Mouse (Mus musculus) retina, adult 2 months (tissue): ENCODE results near the gene Sv2b.
A peak's percentile ranks its signal among the peaks of the same experiment; 100 is the strongest.
"Not testable (repeated sequence)": the region's sequence is repeated elsewhere in the genome, so short reads cannot be mapped to it uniquely, and the experiment has no call there.

ENCODE experiments used
- DNase-seq: peaks from one replicate; pipeline ENCODE4 v3.0.0-alpha.2; 2012; ENCODE audit warnings: low read depth, low spot score

Gene Sv2b

GRCm38 (mm10) chr7:75209221-75209641 lies 99.8 kb downstream of the Sv2b start:
- DNase-seq = no peak

DNA sequence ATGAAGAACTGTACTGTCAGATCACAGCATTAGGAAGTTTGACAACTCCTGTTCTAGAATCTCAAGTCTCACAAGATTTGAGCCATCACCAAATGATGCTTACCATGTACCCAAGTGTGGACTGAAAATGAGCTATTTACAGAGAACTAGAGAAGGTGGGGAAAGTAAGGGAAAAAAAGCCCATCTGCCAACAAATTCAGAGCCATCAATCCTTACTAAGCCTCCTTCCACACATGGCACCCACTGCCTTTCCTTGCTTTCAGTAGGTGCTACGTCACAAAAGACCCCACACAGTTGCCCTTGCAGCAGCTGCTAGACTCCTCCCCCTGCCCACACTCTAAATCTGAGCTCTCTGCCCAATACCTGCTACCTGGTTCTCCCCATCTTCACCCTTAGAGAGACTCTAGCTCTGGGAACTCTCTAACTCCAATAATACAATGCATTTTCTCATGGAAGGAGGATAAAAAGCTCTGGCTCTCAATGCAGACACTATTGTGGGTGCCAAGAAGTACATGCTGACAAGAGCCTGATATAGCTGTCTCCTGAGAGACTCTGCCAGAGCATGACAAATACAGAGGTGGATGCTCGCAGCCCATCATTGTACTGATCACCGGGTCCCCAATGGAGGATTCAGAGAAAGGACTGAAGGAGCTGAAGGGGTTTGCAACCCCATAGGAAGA lies 101.0 kb downstream of the Sv2b start:
- no peak for DNase-seq

DNA sequence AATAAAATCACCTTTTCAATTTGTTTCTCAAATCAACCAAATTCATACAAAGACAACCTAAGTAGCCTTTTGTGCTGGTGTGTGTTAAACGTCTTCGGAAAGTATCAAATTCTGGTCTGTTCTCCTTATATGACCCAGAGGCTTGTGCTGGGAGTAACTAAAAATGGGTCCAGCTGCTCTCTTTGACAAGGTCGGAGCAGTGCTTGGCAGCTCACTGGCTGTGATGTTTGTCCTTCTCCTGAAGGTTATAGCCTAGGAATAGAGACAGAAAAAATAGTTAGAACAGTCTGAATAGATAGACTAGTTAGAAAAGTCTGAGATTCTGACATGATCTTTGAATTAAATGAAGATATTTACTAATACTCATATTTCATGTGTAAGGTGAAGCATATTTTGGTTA lies 102.4 kb downstream of the Sv2b start:
- no peak for DNase-seq

- no peak for DNase-seq
Measured at GRCm38 (mm10) chr7:75205386-75205785, 103.7 kb downstream of the Sv2b start.

DNA sequence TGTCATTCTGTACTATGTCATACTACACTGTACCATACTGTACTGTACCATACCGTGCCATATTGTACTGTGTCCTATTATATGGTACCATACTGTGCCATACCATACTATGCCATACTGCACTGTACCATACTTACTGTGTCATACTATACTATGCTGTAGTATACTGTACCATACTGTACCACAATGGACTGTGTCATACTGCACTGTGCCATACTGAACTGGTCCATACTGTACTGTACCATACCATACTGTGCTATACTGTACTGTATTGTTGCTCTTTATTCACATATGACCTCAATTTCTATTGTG lies 114.2 kb downstream of the Sv2b start:
- DNase-seq = not testable (repeated sequence)

- no peak for DNase-seq
Measured at GRCm38 (mm10) chr7:75194158-75194918, 114.7 kb downstream of the Sv2b start.

DNA sequence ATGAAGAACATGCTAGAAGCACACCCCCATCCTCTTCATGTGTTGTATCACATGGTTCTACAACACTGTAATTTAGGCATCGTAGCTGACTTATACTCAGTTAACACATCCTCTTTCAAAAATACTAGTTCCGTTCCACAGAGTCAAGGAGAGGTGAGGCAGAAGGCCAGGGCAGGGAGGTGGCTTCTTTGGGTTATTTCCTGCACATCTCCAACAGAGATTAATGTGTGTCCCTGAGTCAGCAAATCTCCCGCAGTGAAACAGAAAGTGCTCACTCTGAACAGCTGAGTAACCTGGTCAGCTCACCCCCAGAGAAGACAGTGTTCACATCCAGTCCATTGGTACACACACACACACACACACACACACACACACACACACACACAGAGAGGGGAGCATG lies 118.9 kb downstream of the Sv2b start:
- DNase-seq = no peak

GRCm38 (mm10) chr7:75175042-75175441 lies 134.0 kb downstream of the Sv2b start:
- DNase-seq = no peak

DNA sequence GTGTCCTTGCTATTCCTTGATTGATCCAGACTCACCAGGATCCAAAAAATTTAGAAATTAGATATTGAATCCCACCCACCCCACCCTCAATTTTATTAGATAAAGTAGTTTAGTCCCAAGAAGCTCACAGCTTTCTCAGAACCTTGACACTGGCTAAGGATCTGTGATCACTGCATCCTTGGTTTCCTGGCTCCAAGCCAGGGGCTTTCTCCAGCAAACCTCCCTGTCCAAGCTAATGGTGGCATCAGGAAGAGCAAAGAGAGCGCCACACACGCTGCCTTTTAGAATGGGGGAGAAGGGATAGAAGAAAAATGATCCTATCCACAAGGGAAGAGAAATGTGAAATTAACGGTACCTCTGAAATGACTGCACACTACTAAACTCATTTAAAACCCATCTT lies 141.6 kb downstream of the Sv2b start:
- DNase-seq = no peak

DNA sequence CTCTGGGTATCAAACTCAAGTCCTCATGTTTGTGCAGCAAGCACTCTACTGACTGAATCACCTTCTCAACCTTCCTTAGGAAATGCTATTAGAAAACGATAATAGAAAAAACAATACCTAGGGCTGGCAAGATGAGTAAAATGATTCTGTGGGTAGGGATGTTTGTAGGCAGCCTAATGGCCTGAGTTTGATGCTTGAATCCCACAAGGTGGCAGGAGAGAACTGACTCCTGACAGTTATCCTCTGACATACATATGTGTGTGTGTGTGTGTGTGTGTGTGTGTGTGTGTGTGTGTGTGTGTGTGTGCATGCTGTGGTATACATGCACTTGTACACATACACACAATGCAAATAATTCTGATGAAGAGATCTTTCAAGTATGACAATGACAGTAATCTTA lies 161.9 kb downstream of the Sv2b start:
- DNase-seq = no peak

DNA sequence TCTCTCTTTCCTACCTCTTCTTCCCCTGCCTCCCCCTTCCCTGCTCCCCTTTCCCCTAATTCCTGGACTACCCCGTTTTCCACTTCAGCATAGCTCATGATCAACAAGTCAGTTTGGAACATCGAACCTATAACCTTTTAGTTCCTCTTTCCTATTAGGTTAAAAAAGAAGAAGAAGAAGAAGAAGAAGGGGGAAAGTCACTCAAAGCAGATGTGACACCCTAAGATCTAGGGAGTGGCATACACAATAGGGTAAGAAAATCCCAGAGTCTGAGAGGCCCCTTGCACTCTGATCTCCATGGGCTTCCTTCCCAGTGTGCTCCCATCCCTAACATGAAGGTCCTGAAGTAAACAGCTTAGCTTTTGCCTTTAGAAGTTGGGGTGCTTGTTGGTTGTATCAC lies 166.3 kb downstream of the Sv2b start:
- no peak for DNase-seq

- no peak for DNase-seq
Measured at GRCm38 (mm10) chr7:75141919-75142700, 167.0 kb downstream of the Sv2b start.

DNA sequence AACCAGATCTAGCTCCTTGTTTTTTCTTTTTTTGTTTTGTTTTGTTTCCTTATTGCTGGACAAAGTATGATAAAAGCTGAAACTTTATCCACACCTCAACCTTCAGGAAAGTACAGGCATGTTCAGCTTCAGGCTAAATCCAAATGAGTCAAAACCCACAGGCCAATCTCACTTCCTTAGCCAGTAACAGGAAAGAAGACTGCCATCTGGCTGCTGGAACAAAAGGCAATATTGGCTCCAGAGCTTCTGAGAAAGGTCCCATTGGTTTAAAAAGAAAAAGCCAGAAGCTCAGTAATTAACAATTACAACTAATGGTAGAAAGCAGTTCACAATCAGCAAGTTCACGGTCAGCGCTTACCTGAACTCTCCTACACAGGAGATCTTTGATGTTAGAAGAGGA lies 169.8 kb downstream of the Sv2b start:
- no peak for DNase-seq

DNA sequence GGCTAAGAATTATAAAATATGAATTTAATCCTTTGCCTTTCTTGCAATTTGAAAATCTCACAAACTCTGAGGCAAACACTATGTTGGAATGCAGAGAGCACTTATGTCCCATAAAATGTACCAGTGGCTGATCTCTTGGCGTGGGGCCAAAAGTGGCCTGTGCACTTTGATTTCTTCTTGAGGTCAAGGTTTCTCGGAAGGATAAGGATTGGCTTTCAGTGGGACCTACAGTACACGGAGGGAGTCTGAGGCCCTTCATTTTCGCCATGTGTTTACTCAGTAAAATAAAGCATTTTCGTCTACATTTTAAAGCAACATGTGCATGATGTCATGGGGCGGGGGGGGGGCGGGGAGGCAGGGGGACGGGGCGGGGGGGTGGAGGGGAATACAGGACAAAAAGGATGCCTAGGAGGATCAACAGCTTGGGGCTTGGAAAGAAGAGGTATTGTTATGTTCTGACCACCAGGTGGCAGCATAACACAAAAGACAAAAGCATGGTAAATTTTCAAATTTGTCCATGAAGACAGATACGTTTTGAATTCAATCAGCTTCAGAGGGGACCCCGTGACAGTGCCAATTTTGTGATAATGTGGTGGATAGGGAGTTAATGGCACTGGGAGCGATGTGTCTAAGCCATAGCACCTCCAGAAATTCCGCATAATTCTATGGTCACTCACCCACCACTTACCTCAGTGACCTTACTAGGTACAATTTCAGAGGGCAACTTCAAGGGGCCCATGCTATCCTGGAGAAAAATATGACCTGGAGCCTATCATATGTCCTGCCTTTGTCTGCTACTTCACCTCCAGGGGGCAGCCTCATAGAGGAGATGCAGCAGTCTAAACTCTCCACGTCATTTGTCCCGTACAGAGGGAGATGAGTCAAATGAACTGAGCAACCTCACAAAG lies 174.1 kb downstream of the Sv2b start:
- DNase-seq = peak; percentile 49

- DNase-seq = no peak
Measured at GRCm38 (mm10) chr7:75128036-75128435, 181.0 kb downstream of the Sv2b start.

DNA sequence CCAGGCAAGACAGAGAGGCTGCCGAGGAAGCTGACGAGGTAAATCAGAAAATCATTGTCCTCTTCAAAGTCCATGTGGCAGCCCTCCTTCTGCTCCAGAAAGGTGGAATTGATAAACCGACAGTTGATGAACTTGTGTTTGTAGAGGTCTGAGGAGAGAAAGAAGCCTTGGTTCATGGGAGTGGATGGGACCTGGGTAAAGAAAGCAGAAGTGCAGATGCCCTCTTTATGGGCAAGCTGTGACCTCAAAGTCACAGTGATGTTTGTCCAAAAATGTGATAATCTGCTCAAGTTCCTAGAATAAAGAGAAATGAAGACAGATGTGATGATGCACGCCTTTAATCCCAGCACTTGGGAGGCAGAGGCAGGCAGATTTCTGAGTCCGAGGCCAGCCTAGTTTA lies 185.0 kb downstream of the Sv2b start:
- no peak for DNase-seq

GRCm38 (mm10) chr7:75118022-75118673 lies 190.9 kb downstream of the Sv2b start:
- no peak for DNase-seq

- peak; percentile 30 for DNase-seq
Measured at GRCm38 (mm10) chr7:75110689-75111088, 198.4 kb downstream of the Sv2b start.

GRCm38 (mm10) chr7:75107441-75107840 lies 201.6 kb downstream of the Sv2b start:
- peak; percentile 9 for DNase-seq

- no peak for DNase-seq
Measured at GRCm38 (mm10) chr7:75103900-75104299, 205.2 kb downstream of the Sv2b start.
